Mouse (Mus musculus) telencephalon, adult 2 months (tissue): ENCODE measurements at regions not wholly inside any gene's neighbourhood (a gene's known extent, or its start where the extent isn't known, plus 50 kb on each side); places are given as distances from the start of the nearest gene placed in this dataset.
"Not testable (repeated sequence)": the region's sequence is repeated elsewhere in the genome, so short reads cannot be mapped to it uniquely, and the experiment has no call there.

ENCODE experiments used
- DNase-seq: peaks from one replicate; pipeline ENCODE4 v3.0.0-alpha.2; 2011; ENCODE audit warnings: low read depth, low spot score

- DNase-seq: no peak
Measured at GRCm38 (mm10) chrX:129546016-129546415, 203.5 kb upstream of the Diaph2 start.

GRCm38 (mm10) chrX:129547606-129548005 lies 201.9 kb upstream of the Diaph2 start:
- DNase-seq: no peak

GRCm38 (mm10) chrX:129556001-129556400 lies 193.5 kb upstream of the Diaph2 start:
- no peak for DNase-seq

GRCm38 (mm10) chrX:129599491-129599890 lies 150.1 kb upstream of the Diaph2 start:
- DNase-seq: no peak

GRCm38 (mm10) chrX:129607842-129608241 lies 141.7 kb upstream of the Diaph2 start:
- DNase-seq: no peak

GRCm38 (mm10) chrX:129611500-129611899 lies 138.0 kb upstream of the Diaph2 start:
- not testable (repeated sequence) for DNase-seq

- DNase-seq: no peak
Measured at GRCm38 (mm10) chrX:129637016-129637415, 112.5 kb upstream of the Diaph2 start.

GRCm38 (mm10) chrX:129645106-129645505 lies 104.4 kb upstream of the Diaph2 start:
- peak; percentile 4 for DNase-seq

- DNase-seq: peak; percentile 13
Measured at GRCm38 (mm10) chrX:129656906-129657305, 92.6 kb upstream of the Diaph2 start.

- DNase-seq: no peak
Measured at GRCm38 (mm10) chrX:129690677-129691076, 58.9 kb upstream of the Diaph2 start.
